Mouse (Mus musculus) megakaryocyte, embryonic 14.5 days (primary cell): Measurements from ENCODE around the gene Ube3c.

Experiments used
- FLI1 ChIP-seq: IDR thresholded peaks from 2 replicates; pipeline ENCODE4 v1.6.1; 2012; ENCODE audit warnings: low read length, inconsistent platforms, mixed read lengths
- GATA1 ChIP-seq: IDR thresholded peaks from 3 replicates; pipeline ENCODE4 v1.6.1; 2012; ENCODE audit warnings: mixed read lengths, low read length, inconsistent platforms, borderline replicate concordance

DNA sequence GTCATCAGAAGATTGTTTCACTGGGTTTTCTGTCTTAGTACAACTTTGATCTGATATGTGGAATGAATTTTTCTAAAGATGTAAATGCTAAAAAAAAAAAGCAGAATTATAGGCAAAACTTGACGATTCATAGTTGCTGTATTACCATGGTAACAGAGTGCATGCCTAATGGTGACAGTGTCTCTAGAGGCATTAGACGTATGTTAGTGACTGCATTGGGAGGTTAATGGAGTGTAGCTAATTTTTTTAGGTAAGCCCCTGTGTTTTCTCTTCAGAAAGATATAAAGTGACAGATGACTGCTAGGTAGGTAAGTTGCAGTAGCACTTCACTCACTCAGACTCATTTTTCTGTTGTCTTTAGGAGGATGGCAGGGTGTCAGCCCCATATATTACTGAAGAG, 37.5 kb downstream of the Ube3c start:
- TF ChIP-seq GATA1 (no peak), FLI1 (no peak)
